In genomic region chr10:85183619-85184018, GRCm38 (mm10) we compare ENCODE assay signal across 7 mouse cellular contexts. TPM values are rescaled to one million over a fixed set of nuclear protein-coding genes. Genes with fewer than 3 reads are reported as not detected.
DNase-seq lines count a peak whose midpoint lies in the region; ATAC-seq and TF ChIP-seq lines count a peak whose summit lies in the region.

No protein-coding gene starts in this region.

- TF ChIP-seq POLR2A in bone marrow macrophage, adult 2 months (IDR thresholded peaks at IDR 0.05; ENCODE audit: borderline replicate concordance, low read depth, low read length): no peak

- no peaks in the 10 kb centered on the region for H3K27me3 ChIP-seq in embryonic facial prominence, embryonic 15.5 days

- no peaks in the 10 kb centered on the region for H3K36me3 ChIP-seq in embryonic facial prominence, embryonic 15.5 days

- peaks cover 11% of the 10 kb centered on the region for H3K4me1 ChIP-seq in bone marrow macrophage, adult 2 months (ENCODE audit: control insufficient read depth, insufficient read depth, low read length)
- peaks cover 13% of the 10 kb centered on the region for H3K4me1 ChIP-seq in embryonic facial prominence, embryonic 15.5 days

- peak overlapping the region; percentile 94 for H3K4me2 ChIP-seq in embryonic facial prominence, embryonic 15.5 days (replicated peaks)

- H3K27ac ChIP-seq in bone marrow macrophage, adult 2 months (ENCODE audit: insufficient read depth, low read depth, low read length): no peak overlapping the region
- H3K27ac ChIP-seq in embryonic facial prominence, embryonic 15.5 days (replicated peaks): peak overlapping the region; percentile 29; the same call in 1 of the 2 replicates
- no peak overlapping the region for H3K27ac ChIP-seq in layer of hippocampus, adult 2 months

- WGBS in embryonic facial prominence, embryonic 15.5 days: under 1% methylated on average over 11 of the region's 11 CpGs

- no peak for TF ChIP-seq CTCF in bone marrow macrophage, adult 2 months (IDR thresholded peaks at IDR 0.05; ENCODE audit: low read depth, low read length)
- TF ChIP-seq CTCF in layer of hippocampus, adult 2 months (conservative IDR thresholded peaks at IDR 0.05): peak; percentile 90

- DNase-seq in ES-CJ7 (ENCODE audit: low read depth, low spot score): peak; percentile 90
- peak; percentile 24 to 38 for DNase-seq in layer of hippocampus, adult 2 months (ENCODE audit: low spot score in 2 of 2)
- DNase-seq in lung, postnatal 25 days (ENCODE audit: low spot score): peak; percentile 69
- DNase-seq in retina, embryonic 14.5 days (ENCODE audit: low spot score): peak; percentile 94

- H3K4me3 ChIP-seq in bone marrow macrophage, adult 2 months (ENCODE audit: insufficient read depth, low read length): peak overlapping the region; percentile 80
- peak overlapping the region; percentile 92 for H3K4me3 ChIP-seq in embryonic facial prominence, embryonic 15.5 days (replicated peaks)
- H3K4me3 ChIP-seq in layer of hippocampus, adult 2 months: peak overlapping the region; percentile 75

- no peaks in the 10 kb centered on the region for H3K9me3 ChIP-seq in embryonic facial prominence, embryonic 15.5 days (replicated peaks)

- peak overlapping the region; percentile 84; the same call in 1 of the 2 replicates for H3K9ac ChIP-seq in embryonic facial prominence, embryonic 15.5 days

- no peak for ATAC-seq in embryonic facial prominence, embryonic 15.5 days (ENCODE audit: insufficient number of reproducible peaks, low FRiP score, low TSS enrichment, low read depth)
- peak; percentile 49 to 69; a peak in 3 of 4 replicates for ATAC-seq in hematopoietic stem cell, adult 5-6 weeks (replicated peaks in 1 of 2; ENCODE audit: insufficient read depth in 1 of 2, low FRiP score in 2 of 2, low TSS enrichment in 1 of 2, low read depth in 1 of 2, poor library complexity in 2 of 2, severe bottlenecking in 2 of 2)

RNA-seq across cellular contexts. Expression of gene Cry1, which starts 1.2 kb away (rescaled TPM):
- polyA plus RNA-seq in bone marrow macrophage, adult 2 months (2012; ENCODE audit: insufficient read depth, insufficient read length, missing spikeins): 3.6 and 4.5 TPM in 2 replicates
- 34.6 and 37.7 TPM in 2 replicates for polyA plus RNA-seq in embryonic facial prominence, embryonic 15.5 days (2015; fragmentation: Nextera tagmentation; extraction: Ambion mirVana)
- 12.4 and 15.2 TPM in 2 replicates for total RNA-seq in hematopoietic stem cell, adult 5-6 weeks (2017)
- 10 to 100 TPM; 12.7 to 12.9 TPM for total RNA-seq in layer of hippocampus, adult 2 months (2021)

RNA-seq across cellular contexts. Expression of gene Mterf2, which starts 55.8 kb away (rescaled TPM):
- polyA plus RNA-seq in bone marrow macrophage, adult 2 months (2012; ENCODE audit: insufficient read depth, insufficient read length, missing spikeins): 0.51 TPM in 1 of 2 replicates, not detected in the other
- 15.7 and 15.8 TPM in 2 replicates for polyA plus RNA-seq in embryonic facial prominence, embryonic 15.5 days (2015; fragmentation: Nextera tagmentation; extraction: Ambion mirVana)
- total RNA-seq in hematopoietic stem cell, adult 5-6 weeks (2017): 18.2 and 34.0 TPM in 2 replicates
- 10 to 100 TPM; 18.9 to 22.8 TPM for total RNA-seq in layer of hippocampus, adult 2 months (2021)

Comparison
In these comparisons a context has a peak if more than half of its experiments do, and no peak if none do; other contexts are left out.
1. DNase-seq: peak in every context shown above with its lines; median percentile 94 in retina, embryonic 14.5 days; 90 in ES-CJ7; 69 in lung, postnatal 25 days; 31 in layer of hippocampus, adult 2 months.